9 mouse cellular contexts compared by ENCODE assay signal in genomic region chr14:79452591-79452934, GRCm38 (mm10). TPM values are rescaled to one million over a fixed set of nuclear protein-coding genes. Genes with fewer than 3 reads are reported as not detected.
A peak's percentile ranks its signal among the peaks of the same experiment; 100 is the strongest.
DNase-seq lines count a peak whose midpoint lies in the region; ATAC-seq and TF ChIP-seq lines count a peak whose summit lies in the region.
"Not testable (repeated sequence)": the region's sequence is repeated elsewhere in the genome, so short reads cannot be mapped to it uniquely, and the experiment has no call there.
"Had no signal": no experiment of that assay in that cellular context is flagged by ENCODE, and none has a peak within 500 bp of the region (broad histone marks: within the 10 kb centered on the region; RNA-seq: fewer than 3 reads in every experiment).

No protein-coding gene starts in this region.

- 97% methylated on average over 4 of the region's 10 CpGs for WGBS in embryonic facial prominence, embryonic 11.5 days
- WGBS in forebrain, embryonic 12.5 days, result 93% methylated on average over 6 of the region's 10 CpGs
- 96% methylated on average over 8 of the region's 10 CpGs for WGBS in heart, embryonic 15.5 days
- 95% methylated on average over 7 of the region's 10 CpGs for WGBS in intestine, embryonic 15.5 days
- 92% methylated on average over 7 of the region's 10 CpGs for WGBS in liver, embryonic 12.5 days (ENCODE audit: insufficient replicate concordance)
- 95% methylated on average over 6 of the region's 10 CpGs for WGBS in lung, embryonic 14.5 days
- 97% methylated on average over 7 of the region's 10 CpGs for WGBS in midbrain, embryonic 15.5 days
- WGBS in neural tube, embryonic 14.5 days, result 94% methylated on average over 6 of the region's 10 CpGs

- DNase-seq in embryonic facial prominence, embryonic 11.5 days (ENCODE audit: low spot score); lung, embryonic 14.5 days: not testable (repeated sequence)

- not testable (repeated sequence) for TF ChIP-seq CTCF in lung, embryonic 14.5 days (IDR thresholded peaks at IDR 0.05; ENCODE audit: low read depth)

- not testable (repeated sequence) for H3K9ac ChIP-seq in embryonic facial prominence, embryonic 11.5 days (replicated peaks; ENCODE audit: low read length); forebrain, embryonic 12.5 days; heart, embryonic 15.5 days; intestine, embryonic 15.5 days; liver, embryonic 12.5 days; lung, embryonic 14.5 days; midbrain, embryonic 15.5 days; neural tube, embryonic 14.5 days (replicated peaks; ENCODE audit: low read depth, low read length)

- H3K4me3 ChIP-seq in embryonic facial prominence, embryonic 11.5 days (ENCODE audit: low read depth, low read length); forebrain, embryonic 12.5 days (replicated peaks); heart, embryonic 15.5 days; intestine, embryonic 15.5 days (replicated peaks); lung, embryonic 14.5 days (ENCODE audit: low read depth, low read length); midbrain, embryonic 15.5 days; neural tube, embryonic 14.5 days (ENCODE audit: low read depth, low read length): not testable (repeated sequence)
- peak overlapping the region; percentile 23 for H3K4me3 ChIP-seq in liver, embryonic 12.5 days

- H3K36me3 ChIP-seq in embryonic facial prominence, embryonic 11.5 days (replicated peaks; ENCODE audit: control insufficient read depth, insufficient read depth, low read depth, low read length); forebrain, embryonic 12.5 days (replicated peaks); heart, embryonic 15.5 days; intestine, embryonic 15.5 days; liver, embryonic 12.5 days; lung, embryonic 14.5 days (ENCODE audit: insufficient read depth); midbrain, embryonic 15.5 days (replicated peaks); neural tube, embryonic 14.5 days (ENCODE audit: control insufficient read depth, insufficient read depth, low read length): not testable (repeated sequence)

- not testable (repeated sequence) for H3K27me3 ChIP-seq in embryonic facial prominence, embryonic 11.5 days (ENCODE audit: control insufficient read depth, insufficient read depth, low read length); forebrain, embryonic 12.5 days; heart, embryonic 15.5 days; intestine, embryonic 15.5 days (replicated peaks); liver, embryonic 12.5 days (replicated peaks); lung, embryonic 14.5 days (ENCODE audit: insufficient read depth, low read length); midbrain, embryonic 15.5 days (replicated peaks); neural tube, embryonic 14.5 days (ENCODE audit: control insufficient read depth, insufficient read depth, low read length)

- not testable (repeated sequence) for H3K4me2 ChIP-seq in embryonic facial prominence, embryonic 11.5 days (ENCODE audit: low read depth, low read length); forebrain, embryonic 12.5 days; heart, embryonic 15.5 days; intestine, embryonic 15.5 days (replicated peaks); lung, embryonic 14.5 days; midbrain, embryonic 15.5 days; neural tube, embryonic 14.5 days (ENCODE audit: low read depth, low read length)
- peak overlapping the region; percentile 55 for H3K4me2 ChIP-seq in liver, embryonic 12.5 days

- peak; percentile 20 for ATAC-seq in embryonic facial prominence, embryonic 11.5 days (replicated peaks; ENCODE audit: insufficient number of reproducible peaks, low FRiP score, low TSS enrichment, low read depth)
- ATAC-seq in forebrain, embryonic 12.5 days (ENCODE audit: low FRiP score), result 0 out of 2 replicates have a peak, but pooled peaks have one; percentile 3
- 0 out of 2 replicates have a peak, but pooled peaks have one; percentile 24 for ATAC-seq in heart, embryonic 15.5 days (replicated peaks; ENCODE audit: insufficient number of reproducible peaks, insufficient read depth, low FRiP score, low read depth)
- ATAC-seq in intestine, embryonic 15.5 days, result peak; percentile 9; the same call in 1 of the 2 replicates
- ATAC-seq in liver, embryonic 12.5 days, result not testable (repeated sequence)
- peak; percentile 53; the same call in 1 of the 2 replicates for ATAC-seq in lung, embryonic 14.5 days (ENCODE audit: insufficient read depth)
- ATAC-seq in midbrain, embryonic 15.5 days (replicated peaks), result peak; percentile 44
- ATAC-seq in neural tube, embryonic 14.5 days (ENCODE audit: low read depth), result peak; percentile 22; the same call in 1 of the 2 replicates

- H3K27ac ChIP-seq in embryonic facial prominence, embryonic 11.5 days (replicated peaks; ENCODE audit: low read depth, low read length); forebrain, embryonic 12.5 days; heart, embryonic 15.5 days; intestine, embryonic 15.5 days; liver, embryonic 12.5 days; lung, embryonic 14.5 days (ENCODE audit: low read depth); midbrain, embryonic 15.5 days; neural tube, embryonic 14.5 days (ENCODE audit: low read depth, low read length): not testable (repeated sequence)

- H3K4me1 ChIP-seq in embryonic facial prominence, embryonic 11.5 days (ENCODE audit: control insufficient read depth, insufficient read depth, low read length); forebrain, embryonic 12.5 days; heart, embryonic 15.5 days (replicated peaks); intestine, embryonic 15.5 days (replicated peaks); lung, embryonic 14.5 days (ENCODE audit: insufficient read depth); midbrain, embryonic 15.5 days; neural tube, embryonic 14.5 days (ENCODE audit: control insufficient read depth, insufficient read depth, low read length): not testable (repeated sequence)
- peaks cover 41% of the 10 kb centered on the region for H3K4me1 ChIP-seq in liver, embryonic 12.5 days

- H3K9me3 ChIP-seq in embryonic facial prominence, embryonic 11.5 days (replicated peaks; ENCODE audit: control insufficient read depth, low read length); forebrain, embryonic 12.5 days; heart, embryonic 15.5 days (replicated peaks); intestine, embryonic 15.5 days; liver, embryonic 12.5 days (replicated peaks); lung, embryonic 14.5 days (ENCODE audit: low read depth, low read length); midbrain, embryonic 15.5 days; neural tube, embryonic 14.5 days (ENCODE audit: control insufficient read depth, low read length): not testable (repeated sequence)

RNA-seq across cellular contexts. Expression of gene Kbtbd6, which starts 0.9 kb away (rescaled TPM):
- 6.3 and 7.4 TPM in 2 replicates for polyA plus RNA-seq in embryonic facial prominence, embryonic 11.5 days (2014; fragmentation: Nextera tagmentation; extraction: Ambion mirVana)
- polyA plus RNA-seq in forebrain, embryonic 12.5 days (2016; fragmentation: Nextera tagmentation; extraction: Ambion mirVana), result 6.1 and 6.2 TPM in 2 replicates
- polyA plus RNA-seq in heart, embryonic 15.5 days (2015; fragmentation: Nextera tagmentation; extraction: Ambion mirVana), result 1.6 and 2.0 TPM in 2 replicates
- 2.6 and 2.9 TPM in 2 replicates for polyA plus RNA-seq in intestine, embryonic 15.5 days (2015; fragmentation: Nextera tagmentation; extraction: Ambion mirVana)
- 3.9 TPM in 2 replicates for polyA plus RNA-seq in liver, embryonic 12.5 days (2016; fragmentation: Nextera tagmentation; extraction: Ambion mirVana)
- polyA plus RNA-seq in lung, embryonic 14.5 days (2014; fragmentation: Nextera tagmentation; extraction: Ambion mirVana), result 4.5 and 5.6 TPM in 2 replicates
- polyA plus RNA-seq in midbrain, embryonic 15.5 days (2015; fragmentation: Nextera tagmentation; extraction: Ambion mirVana), result 1.7 and 1.9 TPM in 2 replicates
- polyA plus RNA-seq in neural tube, embryonic 14.5 days (2014; fragmentation: Nextera tagmentation; extraction: Ambion mirVana), result 0.87 and 1.5 TPM in 2 replicates
- polyA plus RNA-seq: CD4-positive, CD25-positive, alpha-beta regulatory T cell, adult 4 months had no signal

RNA-seq across cellular contexts. Expression of gene Kbtbd7, which starts 26.3 kb away (rescaled TPM):
- 22.0 and 22.8 TPM in 2 replicates for polyA plus RNA-seq in embryonic facial prominence, embryonic 11.5 days (2014; fragmentation: Nextera tagmentation; extraction: Ambion mirVana)
- 22.4 and 23.4 TPM in 2 replicates for polyA plus RNA-seq in forebrain, embryonic 12.5 days (2016; fragmentation: Nextera tagmentation; extraction: Ambion mirVana)
- 7.2 and 8.6 TPM in 2 replicates for polyA plus RNA-seq in heart, embryonic 15.5 days (2015; fragmentation: Nextera tagmentation; extraction: Ambion mirVana)
- polyA plus RNA-seq in intestine, embryonic 15.5 days (2015; fragmentation: Nextera tagmentation; extraction: Ambion mirVana), result 7.9 and 8.7 TPM in 2 replicates
- polyA plus RNA-seq in liver, embryonic 12.5 days (2016; fragmentation: Nextera tagmentation; extraction: Ambion mirVana), result 5.7 and 6.2 TPM in 2 replicates
- polyA plus RNA-seq in lung, embryonic 14.5 days (2014; fragmentation: Nextera tagmentation; extraction: Ambion mirVana), result 17.5 and 18.0 TPM in 2 replicates
- polyA plus RNA-seq in midbrain, embryonic 15.5 days (2015; fragmentation: Nextera tagmentation; extraction: Ambion mirVana), result 21.3 and 22.6 TPM in 2 replicates
- polyA plus RNA-seq in neural tube, embryonic 14.5 days (2014; fragmentation: Nextera tagmentation; extraction: Ambion mirVana), result 23.6 and 26.2 TPM in 2 replicates

RNA-seq across cellular contexts. Expression of gene Elf1, which starts 28.4 kb away (rescaled TPM):
- polyA plus RNA-seq in embryonic facial prominence, embryonic 11.5 days (2014; fragmentation: Nextera tagmentation; extraction: Ambion mirVana), result 8.3 and 10.1 TPM in 2 replicates
- polyA plus RNA-seq in forebrain, embryonic 12.5 days (2016; fragmentation: Nextera tagmentation; extraction: Ambion mirVana), result 5.7 and 6.2 TPM in 2 replicates
- 7.8 and 12.4 TPM in 2 replicates for polyA plus RNA-seq in heart, embryonic 15.5 days (2015; fragmentation: Nextera tagmentation; extraction: Ambion mirVana)
- polyA plus RNA-seq in intestine, embryonic 15.5 days (2015; fragmentation: Nextera tagmentation; extraction: Ambion mirVana), result 26.1 and 27.0 TPM in 2 replicates
- 18.9 and 21.2 TPM in 2 replicates for polyA plus RNA-seq in liver, embryonic 12.5 days (2016; fragmentation: Nextera tagmentation; extraction: Ambion mirVana)
- 19.2 and 20.2 TPM in 2 replicates for polyA plus RNA-seq in lung, embryonic 14.5 days (2014; fragmentation: Nextera tagmentation; extraction: Ambion mirVana)
- 3.0 and 3.6 TPM in 2 replicates for polyA plus RNA-seq in midbrain, embryonic 15.5 days (2015; fragmentation: Nextera tagmentation; extraction: Ambion mirVana)
- polyA plus RNA-seq in neural tube, embryonic 14.5 days (2014; fragmentation: Nextera tagmentation; extraction: Ambion mirVana), result 2.5 and 4.2 TPM in 2 replicates

RNA-seq across cellular contexts. Expression of gene Wbp4, which starts 28.8 kb away (rescaled TPM):
- 62.6 and 69.4 TPM in 2 replicates for polyA plus RNA-seq in embryonic facial prominence, embryonic 11.5 days (2014; fragmentation: Nextera tagmentation; extraction: Ambion mirVana)
- polyA plus RNA-seq in forebrain, embryonic 12.5 days (2016; fragmentation: Nextera tagmentation; extraction: Ambion mirVana), result 55.9 and 56.7 TPM in 2 replicates
- 24.0 and 25.7 TPM in 2 replicates for polyA plus RNA-seq in heart, embryonic 15.5 days (2015; fragmentation: Nextera tagmentation; extraction: Ambion mirVana)
- polyA plus RNA-seq in intestine, embryonic 15.5 days (2015; fragmentation: Nextera tagmentation; extraction: Ambion mirVana), result 30.9 and 33.8 TPM in 2 replicates
- 22.4 and 23.5 TPM in 2 replicates for polyA plus RNA-seq in liver, embryonic 12.5 days (2016; fragmentation: Nextera tagmentation; extraction: Ambion mirVana)
- 44.3 and 46.1 TPM in 2 replicates for polyA plus RNA-seq in lung, embryonic 14.5 days (2014; fragmentation: Nextera tagmentation; extraction: Ambion mirVana)
- polyA plus RNA-seq in midbrain, embryonic 15.5 days (2015; fragmentation: Nextera tagmentation; extraction: Ambion mirVana), result 42.7 and 43.4 TPM in 2 replicates
- polyA plus RNA-seq in neural tube, embryonic 14.5 days (2014; fragmentation: Nextera tagmentation; extraction: Ambion mirVana), result 47.3 and 48.3 TPM in 2 replicates

RNA-seq across cellular contexts. Expression of gene Mtrf1, which starts 55.0 kb away (rescaled TPM):
- polyA plus RNA-seq in embryonic facial prominence, embryonic 11.5 days (2014; fragmentation: Nextera tagmentation; extraction: Ambion mirVana), result 9.2 and 10.2 TPM in 2 replicates
- 8.5 and 11.1 TPM in 2 replicates for polyA plus RNA-seq in forebrain, embryonic 12.5 days (2016; fragmentation: Nextera tagmentation; extraction: Ambion mirVana)
- 9.4 and 9.7 TPM in 2 replicates for polyA plus RNA-seq in heart, embryonic 15.5 days (2015; fragmentation: Nextera tagmentation; extraction: Ambion mirVana)
- polyA plus RNA-seq in intestine, embryonic 15.5 days (2015; fragmentation: Nextera tagmentation; extraction: Ambion mirVana), result 9.1 and 10.6 TPM in 2 replicates
- 6.7 and 7.3 TPM in 2 replicates for polyA plus RNA-seq in liver, embryonic 12.5 days (2016; fragmentation: Nextera tagmentation; extraction: Ambion mirVana)
- 10.1 and 10.8 TPM in 2 replicates for polyA plus RNA-seq in lung, embryonic 14.5 days (2014; fragmentation: Nextera tagmentation; extraction: Ambion mirVana)
- 10.8 and 11.2 TPM in 2 replicates for polyA plus RNA-seq in midbrain, embryonic 15.5 days (2015; fragmentation: Nextera tagmentation; extraction: Ambion mirVana)
- polyA plus RNA-seq in neural tube, embryonic 14.5 days (2014; fragmentation: Nextera tagmentation; extraction: Ambion mirVana), result 11.6 and 12.9 TPM in 2 replicates
